Mouse (Mus musculus) liver, embryonic 11.5 days (tissue): ENCODE results near the gene Me1. TPM values are rescaled to one million over a fixed set of nuclear protein-coding genes. Genes with fewer than 3 reads are reported as not detected.

Experiments used
- ATAC-seq: fragments of 200-750 bp; cut with Nextera tagmentation; replicated peaks from 2 replicates; pipeline ENCODE4 v1.8.0; 2017; ENCODE audit warnings: moderate number of reproducible peaks, mild to moderate bottlenecking, moderate TSS enrichment, moderate library complexity; ENCODE audit not compliant: low FRiP score
- DNase-seq: peaks from one replicate; pipeline ENCODE4 v3.0.0-alpha.2; 2017; ENCODE audit warnings: low spot score
- H3K27ac ChIP-seq: fragments of 300-500 bp; sonication (generic); 2 replicates; pipeline ENCODE4 v1.5.1; 2014; ENCODE audit warnings: mild to moderate bottlenecking, low read depth, low read length, control low read depth
- H3K27me3 ChIP-seq: fragments of 300-500 bp; sonication (generic); replicated peaks from 2 replicates; pipeline ENCODE4 v1.6.1; 2014; ENCODE audit warnings: low read length, mixed read lengths; ENCODE audit not compliant: control insufficient read depth, insufficient read depth
- H3K36me3 ChIP-seq: fragments of 300-500 bp; sonication (generic); 2 replicates; pipeline ENCODE4 v1.6.1; 2014; ENCODE audit warnings: mild to moderate bottlenecking, low read length, moderate library complexity, mixed read lengths; ENCODE audit not compliant: control insufficient read depth, insufficient read depth
- H3K4me1 ChIP-seq: fragments of 300-500 bp; sonication (generic); replicated peaks from 2 replicates; pipeline ENCODE4 v1.6.1; 2014; ENCODE audit warnings: low read length, mixed read lengths; ENCODE audit not compliant: control insufficient read depth, insufficient read depth
- H3K4me2 ChIP-seq: fragments of 300-500 bp; sonication (generic); 2 replicates; pipeline ENCODE4 v1.6.1; 2014; ENCODE audit warnings: mild to moderate bottlenecking, control low read depth, moderate library complexity
- H3K4me3 ChIP-seq: fragments of 300-500 bp; sonication (generic); 2 replicates; pipeline ENCODE4 v1.5.1; 2014; ENCODE audit warnings: low read depth, low read length, control low read depth
- H3K9ac ChIP-seq: fragments of 300-500 bp; sonication (generic); 2 replicates; pipeline ENCODE4 v1.6.1; 2014; ENCODE audit warnings: low read depth, low read length, control low read depth
- H3K9me3 ChIP-seq: fragments of 300-500 bp; sonication (generic); 2 replicates; pipeline ENCODE4 v1.6.1; 2016; ENCODE audit warnings: low read length, inconsistent platforms, mixed read lengths; ENCODE audit not compliant: control insufficient read depth
- WGBS: fragments of 180-500 bp; shearing (Covaris S2); extraction: QIAGEN DNeasy Blood & Tissue Kit; methylation state at CpG from one replicate; pipeline ENCODE4 v1.1.7; 2014; 5-methylcytosine and 5-hydroxymethylcytosine counted together
- polyA plus RNA-seq: library from polyadenylated mRNA; unstranded; fragments of >200 nt; fragmentation: Nextera tagmentation; extraction: Ambion mirVana; gene quantifications from 2 replicates; pipeline ENCODE4 v1.2.1, GENCODE M21; 2014

The Me1 gene
- polyA plus RNA-seq, 1 experiment from 2014 or later: 7.7 TPM

GRCm38 (mm10) chr9:86680431-86680830 lies 15.3 kb downstream of the Me1 start:
- Histone ChIP-seq H3K27me3 (no peaks in the 10 kb centered on the region), H3K4me3 (no peak overlapping the region), H3K4me2 (no peak overlapping the region), H3K9me3 (no peaks in the 10 kb centered on the region), H3K9ac (no peak overlapping the region), H3K27ac (no peak overlapping the region), H3K36me3 (no peaks in the 10 kb centered on the region), H3K4me1 (no peaks in the 10 kb centered on the region)
- 85% methylated on average over 6 of the region's 6 CpGs for WGBS
- ATAC-seq (no peak), DNase-seq (no peak)

GRCm38 (mm10) chr9:86679843-86680417 lies 15.8 kb downstream of the Me1 start:
- no peak for DNase-seq
- Histone ChIP-seq H3K36me3 (no peaks in the 10 kb centered on the region), H3K27ac (no peak overlapping the region), H3K9ac (no peak overlapping the region), H3K4me1 (no peaks in the 10 kb centered on the region), H3K4me2 (no peak overlapping the region), H3K9me3 (no peaks in the 10 kb centered on the region), H3K4me3 (no peak overlapping the region), H3K27me3 (no peaks in the 10 kb centered on the region)
- ATAC-seq: no peak
- WGBS: 81% methylated on average over 11 of the region's 11 CpGs

- H3K27me3 ChIP-seq: no peaks in the 10 kb centered on the region
- no peak overlapping the region for H3K9ac ChIP-seq
- H3K4me1 ChIP-seq: no peaks in the 10 kb centered on the region
- no peak for DNase-seq
- no peak overlapping the region for H3K27ac ChIP-seq
- no peak overlapping the region for H3K4me2 ChIP-seq
- H3K9me3 ChIP-seq: no peaks in the 10 kb centered on the region
- no peak for ATAC-seq
- H3K4me3 ChIP-seq: no peak overlapping the region
- WGBS: 77% methylated on average over 3 of the region's 3 CpGs
- H3K36me3 ChIP-seq: no peaks in the 10 kb centered on the region
Measured at GRCm38 (mm10) chr9:86676246-86676645, 19.5 kb downstream of the Me1 start.

GRCm38 (mm10) chr9:86675426-86675825 lies 20.3 kb downstream of the Me1 start:
- H3K36me3 ChIP-seq: no peaks in the 10 kb centered on the region
- no peaks in the 10 kb centered on the region for H3K27me3 ChIP-seq
- ATAC-seq (no peak), DNase-seq (no peak)
- H3K9ac ChIP-seq: no peak overlapping the region
- no peak overlapping the region for H3K27ac ChIP-seq
- WGBS: 82% methylated on average over 2 of the region's 2 CpGs
- H3K4me1 ChIP-seq: no peaks in the 10 kb centered on the region
- no peaks in the 10 kb centered on the region for H3K9me3 ChIP-seq
- H3K4me2 ChIP-seq: no peak overlapping the region
- no peak overlapping the region for H3K4me3 ChIP-seq

GRCm38 (mm10) chr9:86672907-86673472 lies 22.8 kb downstream of the Me1 start:
- H3K36me3 ChIP-seq: no peaks in the 10 kb centered on the region
- ATAC-seq: no peak
- 77% methylated on average over 5 of the region's 5 CpGs for WGBS
- no peak overlapping the region for H3K9ac ChIP-seq
- no peak overlapping the region for H3K4me3 ChIP-seq
- H3K4me1 ChIP-seq: no peaks in the 10 kb centered on the region
- H3K4me2 ChIP-seq: no peak overlapping the region
- no peak overlapping the region for H3K27ac ChIP-seq
- H3K27me3 ChIP-seq: no peaks in the 10 kb centered on the region
- no peak for DNase-seq
- H3K9me3 ChIP-seq: no peaks in the 10 kb centered on the region

DNA sequence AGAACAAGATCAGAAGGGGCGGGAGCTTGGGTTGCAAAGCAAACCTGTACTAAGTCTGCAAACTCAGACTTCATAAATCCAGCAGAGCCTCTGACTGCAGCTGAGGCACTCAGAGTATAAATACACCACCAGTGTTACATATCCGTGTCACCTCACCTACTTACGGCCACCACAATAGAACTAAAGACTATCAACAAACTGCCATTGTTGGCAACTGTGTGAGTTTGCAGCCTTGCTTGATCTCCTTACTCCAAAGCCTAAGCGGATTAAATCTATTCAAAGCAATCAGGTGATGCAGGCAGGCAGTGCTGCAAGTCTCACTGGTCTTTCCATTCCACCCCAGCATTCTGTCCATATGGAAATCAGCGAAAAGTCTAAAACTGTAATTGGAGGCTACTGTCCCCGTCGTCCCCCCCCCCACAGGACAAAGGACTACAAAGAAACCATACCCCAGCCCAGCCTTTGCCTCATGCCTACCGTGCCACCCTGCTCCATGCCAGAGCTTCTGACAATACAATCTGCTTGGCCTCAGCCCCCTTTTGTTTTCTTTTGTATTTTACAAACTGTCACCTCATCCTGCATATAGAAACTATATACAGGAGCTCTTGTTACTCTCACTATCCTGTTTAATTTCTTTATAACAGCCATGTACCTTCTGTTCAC lies 27.0 kb downstream of the Me1 start:
- no peaks in the 10 kb centered on the region for H3K27me3 ChIP-seq
- no peak overlapping the region for H3K4me2 ChIP-seq
- no peak for DNase-seq
- WGBS: 61% methylated on average over 8 of the region's 8 CpGs
- no peak overlapping the region for H3K27ac ChIP-seq
- no peak for ATAC-seq
- no peaks in the 10 kb centered on the region for H3K4me1 ChIP-seq
- H3K9me3 ChIP-seq: no peaks in the 10 kb centered on the region
- H3K9ac ChIP-seq: no peak overlapping the region
- H3K4me3 ChIP-seq: no peak overlapping the region
- H3K36me3 ChIP-seq: no peaks in the 10 kb centered on the region

DNA sequence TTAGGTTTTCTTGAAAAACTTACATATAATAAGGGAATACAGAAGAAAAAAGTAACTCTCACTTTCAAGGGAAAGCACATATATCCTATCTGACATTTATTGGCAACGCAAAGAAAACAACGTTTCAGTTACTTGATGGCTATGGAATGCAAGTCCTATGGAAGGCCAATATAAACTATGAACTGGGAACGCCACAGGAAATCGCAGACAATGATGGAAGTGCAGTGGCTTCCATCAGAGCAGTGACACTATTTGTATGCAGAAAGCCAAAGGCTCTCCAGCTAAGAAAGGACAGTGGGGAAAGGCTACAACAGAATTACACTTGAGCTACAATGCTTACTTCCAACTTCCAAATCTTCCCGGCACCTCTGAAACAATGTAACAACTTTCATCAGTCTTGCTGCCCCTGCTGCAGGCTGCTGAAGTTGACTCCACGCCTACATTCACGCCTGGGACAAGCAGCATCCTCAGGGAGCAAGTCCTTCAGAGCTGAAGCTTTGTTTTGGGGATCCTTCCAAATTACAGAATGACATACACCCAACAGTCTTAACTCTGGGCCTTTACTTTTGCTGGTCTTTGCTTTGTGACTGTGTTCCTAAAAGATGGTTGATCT lies 28.5 kb downstream of the Me1 start:
- no peak overlapping the region for H3K4me2 ChIP-seq
- H3K4me1 ChIP-seq: no peaks in the 10 kb centered on the region
- no peak overlapping the region for H3K27ac ChIP-seq
- no peaks in the 10 kb centered on the region for H3K9me3 ChIP-seq
- ATAC-seq (no peak), DNase-seq (no peak)
- H3K4me3 ChIP-seq: no peak overlapping the region
- 73% methylated on average over 7 of the region's 7 CpGs for WGBS
- no peaks in the 10 kb centered on the region for H3K36me3 ChIP-seq
- H3K9ac ChIP-seq: no peak overlapping the region
- H3K27me3 ChIP-seq: no peaks in the 10 kb centered on the region

DNA sequence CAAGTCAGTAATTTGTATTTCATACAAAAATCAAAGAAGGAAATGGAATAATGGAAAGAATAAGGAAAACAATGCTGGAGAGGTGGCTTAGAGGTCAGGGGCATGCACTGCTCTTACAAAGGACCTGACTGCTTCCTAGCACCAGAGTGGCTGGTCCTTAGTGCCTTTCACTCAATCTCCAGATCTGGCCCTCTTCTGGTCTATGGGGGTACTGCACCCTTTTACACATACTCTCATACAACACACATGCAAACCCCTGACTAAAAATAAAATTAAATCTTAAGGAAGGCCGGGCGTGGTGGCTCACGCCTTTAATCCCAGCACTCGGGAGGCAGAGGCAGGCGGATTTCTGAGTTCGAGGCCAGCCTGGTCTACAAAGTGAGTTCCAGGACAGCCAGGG lies 34.1 kb downstream of the Me1 start:
- DNase-seq: no peak
- Histone ChIP-seq H3K36me3 (no peaks in the 10 kb centered on the region), H3K4me1 (no peaks in the 10 kb centered on the region), H3K4me3 (no peak overlapping the region), H3K9me3 (no peaks in the 10 kb centered on the region), H3K27me3 (no peaks in the 10 kb centered on the region), H3K4me2 (no peak overlapping the region), H3K27ac (no peak overlapping the region), H3K9ac (no peak overlapping the region)
- 88% methylated on average over 6 of the region's 6 CpGs for WGBS
- no peak for ATAC-seq

- no peak overlapping the region for H3K27ac ChIP-seq
- no peaks in the 10 kb centered on the region for H3K36me3 ChIP-seq
- WGBS: 87% methylated on average over 3 of the region's 3 CpGs
- H3K9ac ChIP-seq: no peak overlapping the region
- H3K4me2 ChIP-seq: no peak overlapping the region
- no peaks in the 10 kb centered on the region for H3K9me3 ChIP-seq
- no peaks in the 10 kb centered on the region for H3K27me3 ChIP-seq
- ATAC-seq (no peak), DNase-seq (no peak)
- no peak overlapping the region for H3K4me3 ChIP-seq
- no peaks in the 10 kb centered on the region for H3K4me1 ChIP-seq
Measured at GRCm38 (mm10) chr9:86661266-86661665, 34.5 kb downstream of the Me1 start.
